Mouse (Mus musculus): ENCODE data around the gene Cers6. TPM values are rescaled to one million over a fixed set of nuclear protein-coding genes. Genes with fewer than 3 reads are reported as not detected.

Gene Cers6
- polyA plus RNA-seq, 1 experiment: 23.8 TPM

- 90% methylated on average over 10 of the region's 10 CpGs for WGBS
- H3K27ac ChIP-seq (ENCODE audit: control insufficient read depth, insufficient read depth, low read depth, low read length, poor library complexity): no peak overlapping the region
- H3K4me3 ChIP-seq (replicated peaks; ENCODE audit: control insufficient read depth, low read depth, low read length): no peak overlapping the region
- TF ChIP-seq CTCF (IDR thresholded peaks at IDR 0.05; ENCODE audit: control insufficient read depth, insufficient read depth, low read length) (no peak), POLR2A (IDR thresholded peaks at IDR 0.05; ENCODE audit: borderline replicate concordance, control insufficient read depth, low read depth, low read length) (no peak)
- H3K4me1 ChIP-seq (ENCODE audit: control insufficient read depth, insufficient read depth, low read length): no peaks in the 10 kb centered on the region
Observed at GRCm38 (mm10) chr2:69137406-69138084, 276.3 kb downstream of the Cers6 start.

DNA sequence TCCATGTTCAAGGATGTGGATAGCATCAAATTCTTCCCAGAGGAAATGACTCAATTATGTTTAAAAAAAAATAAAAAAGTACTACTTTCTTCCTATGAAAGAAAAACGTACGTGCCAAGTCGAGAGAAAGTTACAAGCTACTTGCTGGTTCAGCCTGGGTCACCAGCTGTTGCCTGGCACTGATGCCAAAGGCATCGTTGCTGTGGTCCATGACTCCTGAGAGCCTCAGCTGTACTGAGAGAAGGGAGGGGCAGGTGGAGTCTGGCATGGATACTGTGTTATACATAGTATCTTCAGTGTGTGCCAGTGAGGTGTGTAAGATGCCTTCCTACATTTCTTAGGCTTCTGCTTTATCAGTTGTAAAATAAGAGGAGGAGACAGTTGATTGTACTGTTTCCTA lies 277.5 kb downstream of the Cers6 start:
- TF ChIP-seq POLR2A (IDR thresholded peaks at IDR 0.05; ENCODE audit: borderline replicate concordance, control insufficient read depth, low read depth, low read length) (no peak), CTCF (IDR thresholded peaks at IDR 0.05; ENCODE audit: control insufficient read depth, insufficient read depth, low read length) (no peak)
- 76% methylated on average over 4 of the region's 4 CpGs for WGBS

DNA sequence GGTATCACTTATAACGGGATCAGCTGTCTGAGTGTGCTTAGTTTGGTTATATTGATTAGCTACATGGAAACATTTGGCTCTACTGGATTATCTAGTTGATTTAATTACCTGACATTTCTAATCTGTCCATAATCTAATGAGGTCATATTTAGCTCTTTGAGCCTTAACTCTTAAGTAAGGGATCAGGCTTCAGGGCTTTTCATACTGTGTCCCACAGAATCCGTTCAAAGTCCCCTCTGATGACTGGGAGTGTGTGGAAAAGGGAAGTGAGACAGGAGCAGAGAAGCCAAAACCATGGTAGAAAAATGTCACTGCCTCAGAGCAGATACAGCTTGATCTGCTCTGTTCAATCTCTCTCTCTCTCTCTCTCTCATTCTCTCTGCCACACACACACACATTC lies 279.0 kb downstream of the Cers6 start:
- Histone ChIP-seq H3K27ac (ENCODE audit: control insufficient read depth, insufficient read depth, low read depth, low read length, poor library complexity) (no peak overlapping the region), H3K4me1 (ENCODE audit: control insufficient read depth, insufficient read depth, low read length) (no peaks in the 10 kb centered on the region), H3K4me3 (replicated peaks; ENCODE audit: control insufficient read depth, low read depth, low read length) (no peak overlapping the region)
- WGBS: 61% methylated on average over 2 of the region's 2 CpGs
- TF ChIP-seq CTCF (IDR thresholded peaks at IDR 0.05; ENCODE audit: control insufficient read depth, insufficient read depth, low read length): no peak
- TF ChIP-seq POLR2A (IDR thresholded peaks at IDR 0.05; ENCODE audit: borderline replicate concordance, control insufficient read depth, low read depth, low read length): no peak

More for the DNA sequence above, 277.5 kb downstream of the Cers6 start:
- Histone ChIP-seq H3K4me1 (ENCODE audit: control insufficient read depth, insufficient read depth, low read length) (no peaks in the 10 kb centered on the region), H3K27ac (ENCODE audit: control insufficient read depth, insufficient read depth, low read depth, low read length, poor library complexity) (no peak overlapping the region), H3K4me3 (replicated peaks; ENCODE audit: control insufficient read depth, low read depth, low read length) (no peak overlapping the region)

DNA sequence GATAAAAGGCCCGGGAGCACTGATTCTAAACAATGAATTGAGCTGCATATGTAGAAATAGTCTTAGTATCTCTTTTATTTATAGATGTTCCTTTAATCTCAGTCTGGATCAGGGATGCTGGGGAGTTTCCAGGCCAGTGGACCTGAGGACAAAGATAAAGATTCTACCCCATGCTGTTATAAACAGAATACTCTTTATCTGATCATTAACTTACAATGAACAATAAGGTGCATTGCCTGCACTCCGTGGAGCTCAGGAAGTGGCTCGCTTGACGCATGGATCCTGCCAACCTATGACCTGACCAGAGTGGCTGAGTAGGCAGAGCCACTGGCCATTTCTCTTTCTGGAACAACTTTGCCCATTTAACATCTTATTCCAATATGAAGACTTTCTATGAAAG lies 279.6 kb downstream of the Cers6 start:
- no peak overlapping the region for H3K4me3 ChIP-seq (replicated peaks; ENCODE audit: control insufficient read depth, low read depth, low read length)
- 66% methylated on average over 4 of the region's 4 CpGs for WGBS
- H3K27ac ChIP-seq (ENCODE audit: control insufficient read depth, insufficient read depth, low read depth, low read length, poor library complexity): no peak overlapping the region
- H3K4me1 ChIP-seq (ENCODE audit: control insufficient read depth, insufficient read depth, low read length): no peaks in the 10 kb centered on the region
- no peak for TF ChIP-seq POLR2A (IDR thresholded peaks at IDR 0.05; ENCODE audit: borderline replicate concordance, control insufficient read depth, low read depth, low read length)
- no peak for TF ChIP-seq CTCF (IDR thresholded peaks at IDR 0.05; ENCODE audit: control insufficient read depth, insufficient read depth, low read length)

DNA sequence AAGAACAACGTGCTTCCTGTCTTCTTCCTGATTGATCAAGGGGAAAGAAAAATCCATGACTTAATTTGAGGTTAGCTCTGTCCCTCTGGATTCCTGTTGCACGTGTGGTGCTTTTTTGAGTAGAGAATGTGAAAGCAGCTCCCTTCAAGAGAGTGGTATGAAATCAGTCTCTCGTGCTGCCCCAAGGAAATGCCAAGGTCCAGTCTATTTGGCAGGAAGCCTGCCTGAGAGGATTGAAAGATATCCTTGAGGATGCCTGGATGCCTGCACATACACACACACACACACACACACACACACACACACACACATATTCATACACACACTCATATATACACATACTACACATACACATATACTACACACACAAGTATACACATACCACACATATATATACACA lies 287.4 kb downstream of the Cers6 start:
- no peak overlapping the region for H3K4me3 ChIP-seq (replicated peaks; ENCODE audit: control insufficient read depth, low read depth, low read length)
- no peak for TF ChIP-seq CTCF (IDR thresholded peaks at IDR 0.05; ENCODE audit: control insufficient read depth, insufficient read depth, low read length)
- TF ChIP-seq POLR2A (IDR thresholded peaks at IDR 0.05; ENCODE audit: borderline replicate concordance, control insufficient read depth, low read depth, low read length): no peak
- H3K4me1 ChIP-seq (ENCODE audit: control insufficient read depth, insufficient read depth, low read length): no peaks in the 10 kb centered on the region
- no peak overlapping the region for H3K27ac ChIP-seq (ENCODE audit: control insufficient read depth, insufficient read depth, low read depth, low read length, poor library complexity)
- 74% methylated on average over 3 of the region's 3 CpGs for WGBS

DNA sequence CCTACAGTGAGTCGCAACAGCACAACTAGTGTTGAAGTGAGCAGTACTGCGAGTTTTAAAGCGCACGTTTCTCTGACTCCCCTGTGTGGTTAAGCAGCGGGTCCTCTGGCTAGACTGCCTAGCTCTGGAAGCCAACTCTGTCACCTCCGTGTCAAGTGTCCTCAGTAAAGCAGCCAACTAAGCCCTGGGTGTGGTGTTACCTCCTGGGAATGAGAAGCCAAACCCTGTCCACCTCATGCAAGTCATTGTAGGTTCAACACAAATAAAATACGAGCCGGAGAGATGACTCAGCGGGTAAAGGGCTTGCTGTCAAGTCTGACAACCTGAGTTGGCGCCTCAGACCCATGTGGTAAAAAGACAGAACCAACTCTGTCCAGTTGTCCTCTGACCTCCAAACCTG lies 287.9 kb downstream of the Cers6 start:
- WGBS: 69% methylated on average over 10 of the region's 10 CpGs
- Histone ChIP-seq H3K4me3 (replicated peaks; ENCODE audit: control insufficient read depth, low read depth, low read length) (no peak overlapping the region), H3K4me1 (ENCODE audit: control insufficient read depth, insufficient read depth, low read length) (no peaks in the 10 kb centered on the region), H3K27ac (ENCODE audit: control insufficient read depth, insufficient read depth, low read depth, low read length, poor library complexity) (no peak overlapping the region)
- no peak for TF ChIP-seq CTCF (IDR thresholded peaks at IDR 0.05; ENCODE audit: control insufficient read depth, insufficient read depth, low read length)
- no peak for TF ChIP-seq POLR2A (IDR thresholded peaks at IDR 0.05; ENCODE audit: borderline replicate concordance, control insufficient read depth, low read depth, low read length)

GRCm38 (mm10) chr2:69150841-69151240 lies 289.6 kb downstream of the Cers6 start:
- no peak overlapping the region for H3K4me3 ChIP-seq (replicated peaks; ENCODE audit: control insufficient read depth, low read depth, low read length)
- no peak overlapping the region for H3K27ac ChIP-seq (ENCODE audit: control insufficient read depth, insufficient read depth, low read depth, low read length, poor library complexity)
- 79% methylated on average over 5 of the region's 5 CpGs for WGBS
- TF ChIP-seq CTCF (IDR thresholded peaks at IDR 0.05; ENCODE audit: control insufficient read depth, insufficient read depth, low read length) (no peak), POLR2A (IDR thresholded peaks at IDR 0.05; ENCODE audit: borderline replicate concordance, control insufficient read depth, low read depth, low read length) (no peak)
- H3K4me1 ChIP-seq (ENCODE audit: control insufficient read depth, insufficient read depth, low read length): no peaks in the 10 kb centered on the region

DNA sequence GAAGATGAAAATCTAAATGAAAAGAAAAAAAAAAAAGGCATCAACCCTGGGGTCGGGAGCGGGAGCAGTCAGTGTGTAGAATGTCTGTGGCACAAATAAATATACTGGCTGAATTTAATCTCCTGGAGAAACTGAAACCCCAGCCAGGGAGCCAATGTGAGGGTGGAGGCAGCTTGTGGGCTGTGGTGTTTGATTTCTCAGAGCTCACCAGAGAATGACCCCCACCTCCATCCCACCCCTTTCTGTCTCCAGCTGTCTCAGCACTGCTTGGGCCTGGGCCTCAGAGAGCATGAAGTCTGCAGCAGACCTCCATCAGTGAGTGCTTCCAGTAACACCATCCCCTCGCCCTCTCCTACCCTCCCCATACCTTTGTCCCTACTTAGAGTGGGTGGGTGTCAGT lies 294.6 kb downstream of the Cers6 start:
- no peaks in the 10 kb centered on the region; the same call in 1 of the 2 replicates for H3K4me1 ChIP-seq (ENCODE audit: control insufficient read depth, insufficient read depth, low read length)
- WGBS: 74% methylated on average over 3 of the region's 3 CpGs
- no peak for TF ChIP-seq POLR2A (IDR thresholded peaks at IDR 0.05; ENCODE audit: borderline replicate concordance, control insufficient read depth, low read depth, low read length)
- no peak for TF ChIP-seq CTCF (IDR thresholded peaks at IDR 0.05; ENCODE audit: control insufficient read depth, insufficient read depth, low read length)
- no peak overlapping the region for H3K27ac ChIP-seq (ENCODE audit: control insufficient read depth, insufficient read depth, low read depth, low read length, poor library complexity)
- H3K4me3 ChIP-seq (replicated peaks; ENCODE audit: control insufficient read depth, low read depth, low read length): no peak overlapping the region

- TF ChIP-seq POLR2A (IDR thresholded peaks at IDR 0.05; ENCODE audit: borderline replicate concordance, control insufficient read depth, low read depth, low read length) (no peak), CTCF (IDR thresholded peaks at IDR 0.05; ENCODE audit: control insufficient read depth, insufficient read depth, low read length) (no peak)
- no peaks in the 10 kb centered on the region; the same call in 1 of the 2 replicates for H3K4me1 ChIP-seq (ENCODE audit: control insufficient read depth, insufficient read depth, low read length)
- no peak overlapping the region for H3K27ac ChIP-seq (ENCODE audit: control insufficient read depth, insufficient read depth, low read depth, low read length, poor library complexity)
- H3K4me3 ChIP-seq (replicated peaks; ENCODE audit: control insufficient read depth, low read depth, low read length): no peak overlapping the region
- WGBS: 72% methylated on average over 7 of the region's 7 CpGs
Observed at GRCm38 (mm10) chr2:69156283-69156682, 295.0 kb downstream of the Cers6 start.

Data from bone marrow, adult 2 months (tissue).